ENCODE assay signal across 1 mouse cellular context in the genomic region with DNA sequence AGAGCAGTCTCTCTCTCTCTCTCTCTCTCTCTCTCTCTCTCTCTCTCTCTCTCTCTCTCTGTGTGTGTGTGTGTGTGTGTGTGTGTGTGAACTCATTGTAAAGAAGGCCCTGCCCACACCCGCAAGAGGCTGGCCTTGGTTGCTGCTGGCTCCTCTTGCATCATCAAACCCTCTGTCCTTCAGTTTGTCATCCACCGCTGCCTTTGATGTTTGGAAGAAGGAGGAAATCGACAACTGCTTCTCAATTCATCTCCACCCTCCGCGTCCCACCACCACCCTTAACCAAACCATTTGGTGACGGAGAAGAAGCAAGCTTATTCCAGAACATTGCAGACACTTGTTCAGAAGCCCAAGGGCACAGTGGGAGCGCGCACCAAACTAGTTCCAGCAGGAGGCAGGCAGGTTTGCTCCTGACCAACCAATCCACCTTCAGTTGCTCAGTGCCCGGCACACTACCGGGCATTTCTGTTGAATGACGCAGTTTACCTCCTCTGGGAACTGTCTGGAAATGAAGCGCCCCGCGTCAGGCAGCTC.
TF ChIP-seq lines count a peak whose summit lies in the region.

No protein-coding gene starts in this region.

TF ChIP-seq in CH12.LX, 34 proteins besides CTCF, POLR2A, EP300 and RAD21 (continued from another document):
- no peak; the same call in 1 of the 2 replicates for TF ChIP-seq MEF2A (IDR thresholded peaks at IDR 0.05; ENCODE audit: borderline replicate concordance, low read depth, low read length)
- TF ChIP-seq MXI1 (IDR thresholded peaks at IDR 0.05; ENCODE audit: low read depth, low read length): peak; percentile 30; the same call in 1 of the 2 replicates
- TF ChIP-seq ZKSCAN1 (IDR thresholded peaks at IDR 0.05; ENCODE audit: borderline replicate concordance, low read depth, low read length): no peak
- peak; percentile 73 for TF ChIP-seq JUND (conservative IDR thresholded peaks at IDR 0.05; ENCODE audit: low read depth, low read length)
- TF ChIP-seq ZC3H11A (IDR thresholded peaks at IDR 0.05; ENCODE audit: low read depth, low read length): no peak
- peak; percentile 49; the same call in 1 of the 2 replicates for TF ChIP-seq NELFE (IDR thresholded peaks at IDR 0.05; ENCODE audit: low read depth, low read length)
- TF ChIP-seq TBP (conservative IDR thresholded peaks at IDR 0.05; ENCODE audit: low read depth, low read length): 0 out of 2 replicates have a peak, but pooled peaks have one; percentile 36
- peak; percentile 88; the same call in 1 of the 2 replicates for TF ChIP-seq CHD1 (IDR thresholded peaks at IDR 0.05; ENCODE audit: low read depth, low read length)
